Mouse (Mus musculus) hindbrain, embryonic 11.5 days (tissue): ENCODE measurements around the gene Ankrd28. TPM values are rescaled to one million over a fixed set of nuclear protein-coding genes. Genes with fewer than 3 reads are reported as not detected.
"Not testable (repeated sequence)": the region's sequence is repeated elsewhere in the genome, so short reads cannot be mapped to it uniquely, and the experiment has no call there.

ENCODE experiments used
- ATAC-seq: fragments of 200-750 bp; cut with Nextera tagmentation; 2 replicates; pipeline ENCODE4 v1.8.0; 2017; ENCODE audit warnings: mild to moderate bottlenecking, moderate TSS enrichment, moderate library complexity; ENCODE audit not compliant: low FRiP score
- DNase-seq: peaks from one replicate; pipeline ENCODE4 v3.0.0-alpha.2; 2015; ENCODE audit warnings: low spot score
- H3K27ac ChIP-seq: fragments of 300-500 bp; sonication (generic); 2 replicates; pipeline ENCODE4 v1.5.1; 2014; ENCODE audit warnings: mild to moderate bottlenecking, low read depth, low read length
- H3K27me3 ChIP-seq: fragments of 300-500 bp; sonication (generic); 2 replicates; pipeline ENCODE4 v1.6.1; 2014; ENCODE audit warnings: mild to moderate bottlenecking, low read length, moderate library complexity, mixed read lengths; ENCODE audit not compliant: control insufficient read depth, insufficient read depth
- H3K36me3 ChIP-seq: fragments of 300-500 bp; sonication (generic); 2 replicates; pipeline ENCODE4 v1.6.1; 2014; ENCODE audit warnings: mild to moderate bottlenecking, low read length, moderate library complexity, mixed read lengths; ENCODE audit not compliant: control insufficient read depth, insufficient read depth
- H3K4me1 ChIP-seq: fragments of 300-500 bp; sonication (generic); replicated peaks from 2 replicates; pipeline ENCODE4 v1.6.1; 2014; ENCODE audit warnings: low read length, mixed read lengths; ENCODE audit not compliant: control insufficient read depth, insufficient read depth
- H3K4me2 ChIP-seq: fragments of 300-500 bp; sonication (generic); replicated peaks from 2 replicates; pipeline ENCODE4 v1.6.1; 2014; ENCODE audit warnings: mild to moderate bottlenecking, low read depth, low read length
- H3K4me3 ChIP-seq: fragments of 300-500 bp; sonication (generic); 2 replicates; pipeline ENCODE4 v1.5.1; 2014; ENCODE audit warnings: low read depth, low read length
- H3K9ac ChIP-seq: fragments of 300-500 bp; sonication (generic); 2 replicates; pipeline ENCODE4 v1.6.1; 2014; ENCODE audit warnings: low read depth, low read length
- H3K9me3 ChIP-seq: fragments of 300-500 bp; sonication (generic); 2 replicates; pipeline ENCODE4 v1.6.1; 2016; ENCODE audit warnings: low read length; ENCODE audit not compliant: control insufficient read depth
- WGBS: fragments of 180-500 bp; shearing (Covaris S2); extraction: QIAGEN DNeasy Blood & Tissue Kit; methylation state at CpG from one replicate; pipeline ENCODE4 v1.1.7; 2014; 5-methylcytosine and 5-hydroxymethylcytosine counted together
- polyA plus RNA-seq: library from polyadenylated mRNA; unstranded; fragments of >200 nt; fragmentation: Nextera tagmentation; extraction: Ambion mirVana; gene quantifications from 2 replicates; pipeline ENCODE4 v1.2.1, GENCODE M21; 2014

Ankrd28 gene
- polyA plus RNA-seq: 10.2 and 10.5 TPM in 2 replicates

GRCm38 (mm10) chr14:31830571-31831369 is at the start of gene Ankrd28:
Gene Ankrd28, minus strand, starts transcription at chr14:31830651.
- H3K4me3 ChIP-seq: peak within 1 kb of the TSS; percentile 74
- no peaks in the 10 kb centered on the region for H3K4me1 ChIP-seq
- peak within 1 kb of the TSS; percentile 73 for H3K9ac ChIP-seq
- DNase-seq (peak; percentile 97), ATAC-seq (peak; percentile 98)
- no peaks in the 10 kb centered on the region for H3K27me3 ChIP-seq
- peak within 1 kb of the TSS; percentile 85 for H3K27ac ChIP-seq
- no peaks in the 10 kb centered on the region for H3K36me3 ChIP-seq
- H3K9me3 ChIP-seq: no peaks in the 10 kb centered on the region
- H3K4me2 ChIP-seq: peak within 1 kb of the TSS; percentile 91
- WGBS: under 1% methylated on average over 73 of the region's 81 CpGs

GRCm38 (mm10) chr14:31879456-31879855 is 49.0 kb upstream of the Ankrd28 start:
- H3K27ac ChIP-seq: no peak overlapping the region
- no peaks in the 10 kb centered on the region for H3K4me1 ChIP-seq
- no peak overlapping the region for H3K4me3 ChIP-seq
- DNase-seq (no peak), ATAC-seq (no peak)
- no peaks in the 10 kb centered on the region for H3K27me3 ChIP-seq
- no peaks in the 10 kb centered on the region for H3K9me3 ChIP-seq
- no peak overlapping the region for H3K4me2 ChIP-seq
- H3K36me3 ChIP-seq: no peaks in the 10 kb centered on the region
- H3K9ac ChIP-seq: no peak overlapping the region
- 89% methylated on average over 6 of the region's 6 CpGs for WGBS

- 81% methylated on average over 5 of the region's 5 CpGs for WGBS
- Histone ChIP-seq H3K4me1 (no peaks in the 10 kb centered on the region), H3K4me2 (no peak overlapping the region), H3K4me3 (no peak overlapping the region), H3K9me3 (no peaks in the 10 kb centered on the region), H3K36me3 (no peaks in the 10 kb centered on the region), H3K27ac (no peak overlapping the region), H3K27me3 (no peaks in the 10 kb centered on the region), H3K9ac (no peak overlapping the region)
- DNase-seq (no peak), ATAC-seq (no peak)
Measured at GRCm38 (mm10) chr14:31872130-31872529, 41.7 kb upstream of the Ankrd28 start.

- H3K36me3 ChIP-seq: no peaks in the 10 kb centered on the region
- H3K27ac ChIP-seq: no peak overlapping the region
- H3K4me2 ChIP-seq: no peak overlapping the region
- H3K4me3 ChIP-seq: no peak overlapping the region
- no peak overlapping the region for H3K9ac ChIP-seq
- ATAC-seq: no peak
- H3K9me3 ChIP-seq: no peaks in the 10 kb centered on the region
- H3K27me3 ChIP-seq: no peaks in the 10 kb centered on the region
- 82% methylated on average over 5 of the region's 5 CpGs for WGBS
- no peaks in the 10 kb centered on the region for H3K4me1 ChIP-seq
- DNase-seq: no peak
Measured at GRCm38 (mm10) chr14:31870436-31870835, 40.0 kb upstream of the Ankrd28 start.

GRCm38 (mm10) chr14:31868591-31868990 is 38.1 kb upstream of the Ankrd28 start:
- H3K27ac ChIP-seq: no peak overlapping the region
- no peaks in the 10 kb centered on the region for H3K9me3 ChIP-seq
- no peak overlapping the region for H3K4me2 ChIP-seq
- no peak for DNase-seq
- H3K36me3 ChIP-seq: no peaks in the 10 kb centered on the region
- no peak overlapping the region for H3K4me3 ChIP-seq
- no peaks in the 10 kb centered on the region for H3K27me3 ChIP-seq
- 70% methylated on average over 1 of the region's 1 CpGs for WGBS
- no peaks in the 10 kb centered on the region for H3K4me1 ChIP-seq
- H3K9ac ChIP-seq: no peak overlapping the region
- ATAC-seq: no peak

GRCm38 (mm10) chr14:31866366-31866765 is 35.9 kb upstream of the Ankrd28 start:
- H3K27me3 ChIP-seq, ATAC-seq, H3K4me3 ChIP-seq, DNase-seq, H3K9me3 ChIP-seq, H3K9ac ChIP-seq, H3K27ac ChIP-seq, H3K36me3 ChIP-seq, H3K4me2 ChIP-seq, H3K4me1 ChIP-seq: not testable (repeated sequence)
- 92% methylated on average over 10 of the region's 10 CpGs for WGBS

- no peaks in the 10 kb centered on the region for H3K27me3 ChIP-seq
- no peak overlapping the region for H3K4me2 ChIP-seq
- 94% methylated on average over 2 of the region's 2 CpGs for WGBS
- ATAC-seq (no peak), DNase-seq (no peak)
- no peak overlapping the region for H3K27ac ChIP-seq
- no peaks in the 10 kb centered on the region for H3K36me3 ChIP-seq
- no peak overlapping the region for H3K9ac ChIP-seq
- no peaks in the 10 kb centered on the region for H3K9me3 ChIP-seq
- no peaks in the 10 kb centered on the region for H3K4me1 ChIP-seq
- no peak overlapping the region for H3K4me3 ChIP-seq
Measured at GRCm38 (mm10) chr14:31858679-31859078, 28.2 kb upstream of the Ankrd28 start.

- no peak for DNase-seq
- no peaks in the 10 kb centered on the region for H3K36me3 ChIP-seq
- H3K27me3 ChIP-seq: no peaks in the 10 kb centered on the region
- no peaks in the 10 kb centered on the region for H3K9me3 ChIP-seq
- no peaks in the 10 kb centered on the region for H3K4me1 ChIP-seq
- H3K4me3 ChIP-seq: no peak overlapping the region
- no peak for ATAC-seq
- no peak overlapping the region for H3K9ac ChIP-seq
- H3K4me2 ChIP-seq: no peak overlapping the region
- H3K27ac ChIP-seq: no peak overlapping the region
- WGBS: 74% methylated on average over 11 of the region's 11 CpGs
Measured at GRCm38 (mm10) chr14:31857096-31857975, 26.9 kb upstream of the Ankrd28 start.
